Mouse (Mus musculus): ENCODE measurements at regions not wholly inside any gene's neighbourhood (a gene's known extent, or its start where the extent isn't known, plus 50 kb on each side); places are given as distances from the start of the nearest gene placed in this dataset.

DNA sequence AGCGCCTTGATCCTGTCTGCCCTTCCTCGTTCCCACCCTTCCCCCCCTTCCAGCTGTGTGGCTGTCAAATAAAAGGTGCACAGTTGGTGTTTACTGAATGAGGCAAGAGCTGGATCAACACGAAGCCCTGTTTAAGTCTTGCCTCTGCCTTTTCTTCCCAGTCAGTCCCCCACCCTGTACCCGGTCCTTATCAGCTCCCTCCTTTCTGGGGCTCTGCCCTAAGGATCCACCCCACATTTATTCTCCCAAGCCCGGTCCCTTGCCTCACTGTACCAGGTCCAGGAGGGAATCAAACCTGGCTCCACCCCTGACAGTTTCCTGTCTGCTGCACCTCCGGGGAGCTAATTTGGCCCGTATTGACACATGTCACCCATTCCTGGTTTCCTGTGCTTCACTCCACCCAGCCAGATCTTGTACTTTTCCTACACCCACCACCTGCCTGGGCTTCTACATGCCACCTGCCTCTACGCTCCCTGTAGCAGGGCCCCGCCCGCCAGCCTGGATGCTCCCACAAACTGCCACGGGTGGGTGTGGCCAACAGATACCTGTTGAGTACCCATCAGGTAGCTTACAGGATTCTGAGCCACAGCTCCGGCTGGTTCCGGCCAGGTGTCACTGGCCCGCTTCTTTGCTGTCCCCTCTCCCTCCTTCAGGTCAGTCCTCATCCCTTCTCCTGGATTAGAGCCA is 76.4 kb downstream of the Zfp169 start:
- TF ChIP-seq POLR2A (IDR thresholded peaks at IDR 0.05; ENCODE audit: extremely low read depth, insufficient read depth, low read length) = no peak
- TF ChIP-seq CTCF (IDR thresholded peaks at IDR 0.05; ENCODE audit: low read depth, low read length) = no peak

Measured in liver, adult 2 months (tissue).